Mouse (Mus musculus) testis, adult 2 months (tissue): Measurements from ENCODE around the gene Tars2. TPM values are rescaled to one million over a fixed set of nuclear protein-coding genes. Genes with fewer than 3 reads are reported as not detected.
"Not testable (repeated sequence)": the region's sequence is repeated elsewhere in the genome, so short reads cannot be mapped to it uniquely, and the experiment has no call there.

Source experiments
- H3K27ac ChIP-seq: fragments of 200-500 bp; 2 replicates; pipeline ENCODE4 v1.5.1; 2012; ENCODE audit warnings: low read depth, low read length; ENCODE audit not compliant: control insufficient read depth, insufficient read depth
- H3K27me3 ChIP-seq: fragments of 200-500 bp; 2 replicates; pipeline ENCODE4 v1.6.1; 2012; ENCODE audit warnings: mild to moderate bottlenecking, low read length, moderate library complexity; ENCODE audit not compliant: control insufficient read depth, insufficient read depth
- H3K36me3 ChIP-seq: fragments of 200-500 bp; 2 replicates; pipeline ENCODE4 v1.6.1; 2012; ENCODE audit warnings: mild to moderate bottlenecking, low read length; ENCODE audit not compliant: control insufficient read depth, insufficient read depth
- H3K4me1 ChIP-seq: fragments of 200-500 bp; 2 replicates; pipeline ENCODE4 v1.6.1; 2012; ENCODE audit warnings: low read length; ENCODE audit not compliant: control insufficient read depth, insufficient read depth
- H3K4me3 ChIP-seq: fragments of 200-500 bp; 2 replicates; pipeline ENCODE4 v1.5.1; 2012; ENCODE audit warnings: low read depth, mild to moderate bottlenecking, low read length, moderate library complexity, mixed read lengths; ENCODE audit not compliant: control insufficient read depth
- CTCF ChIP-seq: fragments of 200-500 bp; IDR thresholded peaks from 2 replicates; pipeline ENCODE4 v1.5.1; 2012; ENCODE audit warnings: low read depth, mild to moderate bottlenecking, inconsistent platforms, low read length, moderate library complexity; ENCODE audit not compliant: control insufficient read depth, insufficient read depth, insufficient replicate concordance
- POLR2A ChIP-seq: fragments of 200-500 bp; IDR thresholded peaks from 2 replicates; pipeline ENCODE4 v1.6.1; 2012; ENCODE audit warnings: low read depth, mild to moderate bottlenecking, inconsistent platforms, low read length, moderate library complexity; ENCODE audit not compliant: control insufficient read depth
- polyA plus RNA-seq: library from polyadenylated mRNA; depleted of rRNA; stranded (reverse); fragments of >200 nt; gene quantifications from 2 replicates; pipeline ENCODE4 v1.2.3, GENCODE M21; 2012; rRNA removed

Gene Tars2
- polyA plus RNA-seq = 24.7 and 25.7 TPM in 2 replicates

- H3K4me3 ChIP-seq = no peak within 1 kb of the TSS
- H3K27ac ChIP-seq = no peak within 1 kb of the TSS
- peaks cover 3% of the 10 kb centered on the region for H3K4me1 ChIP-seq
- no peaks in the 10 kb centered on the region for H3K27me3 ChIP-seq
- TF ChIP-seq CTCF = no peak
- TF ChIP-seq POLR2A = no peak
- no peaks in the 10 kb centered on the region for H3K36me3 ChIP-seq
These were observed at the start of gene Tars2 for GRCm38 (mm10) chr3:95760106-95760505. TSS of gene Tars2 (minus strand) at chr3:95760206.

- Histone ChIP-seq H3K4me1 (no peaks in the 10 kb centered on the region; the same call in 1 of the 2 replicates), H3K27me3 (no peaks in the 10 kb centered on the region), H3K27ac (no peak overlapping the region), H3K36me3 (no peaks in the 10 kb centered on the region), H3K4me3 (no peak overlapping the region)
- TF ChIP-seq CTCF (no peak), POLR2A (no peak)
These were observed 48.4 kb upstream of the Tars2 start for GRCm38 (mm10) chr3:95808384-95808783.

GRCm38 (mm10) chr3:95807630-95808029, 47.6 kb upstream of the Tars2 start:
- not testable (repeated sequence) for H3K4me3 ChIP-seq, H3K27ac ChIP-seq, H3K27me3 ChIP-seq, H3K36me3 ChIP-seq, H3K4me1 ChIP-seq

- H3K4me1 ChIP-seq = no peaks in the 10 kb centered on the region; the same call in 1 of the 2 replicates
- TF ChIP-seq CTCF = no peak
- no peak for TF ChIP-seq POLR2A
These were observed 46.7 kb upstream of the Tars2 start for GRCm38 (mm10) chr3:95806677-95807076.

GRCm38 (mm10) chr3:95803851-95804250, 43.8 kb upstream of the Tars2 start:
- TF ChIP-seq CTCF (no peak), POLR2A (no peak)
- no peaks in the 10 kb centered on the region for H3K27me3 ChIP-seq
- H3K27ac ChIP-seq = peak overlapping the region; percentile 65; the same call in 1 of the 2 replicates
- H3K4me1 ChIP-seq = no peaks in the 10 kb centered on the region; the same call in 1 of the 2 replicates
- H3K4me3 ChIP-seq = no peak overlapping the region
- no peaks in the 10 kb centered on the region for H3K36me3 ChIP-seq

More at GRCm38 (mm10) chr3:95806677-95807076, 46.7 kb upstream of the Tars2 start:
- Histone ChIP-seq H3K36me3 (no peaks in the 10 kb centered on the region), H3K27me3 (no peaks in the 10 kb centered on the region), H3K27ac (no peak overlapping the region), H3K4me3 (no peak overlapping the region)

GRCm38 (mm10) chr3:95798756-95799155, 38.8 kb upstream of the Tars2 start:
- H3K27me3 ChIP-seq = no peaks in the 10 kb centered on the region
- no peaks in the 10 kb centered on the region for H3K36me3 ChIP-seq
- TF ChIP-seq POLR2A = no peak
- TF ChIP-seq CTCF = no peak
- H3K27ac ChIP-seq = no peak overlapping the region
- H3K4me1 ChIP-seq = no peaks in the 10 kb centered on the region; the same call in 1 of the 2 replicates
- H3K4me3 ChIP-seq = no peak overlapping the region

GRCm38 (mm10) chr3:95794299-95794698, 34.3 kb upstream of the Tars2 start:
- H3K4me1 ChIP-seq = no peaks in the 10 kb centered on the region
- no peaks in the 10 kb centered on the region for H3K36me3 ChIP-seq
- TF ChIP-seq POLR2A = no peak
- TF ChIP-seq CTCF = no peak
- no peaks in the 10 kb centered on the region for H3K27me3 ChIP-seq
- no peak overlapping the region for H3K4me3 ChIP-seq
- no peak overlapping the region for H3K27ac ChIP-seq

- Histone ChIP-seq H3K4me1 (no peaks in the 10 kb centered on the region), H3K36me3 (no peaks in the 10 kb centered on the region), H3K27me3 (no peaks in the 10 kb centered on the region), H3K4me3 (no peak overlapping the region), H3K27ac (no peak overlapping the region)
- TF ChIP-seq POLR2A = no peak
- TF ChIP-seq CTCF = no peak
These were observed 33.7 kb upstream of the Tars2 start for GRCm38 (mm10) chr3:95793662-95794061.
